Mouse (Mus musculus): ENCODE results near the gene Ms4a15. TPM values are rescaled to one million over a fixed set of nuclear protein-coding genes. Genes with fewer than 3 reads are reported as not detected.

The Ms4a15 gene
- total and polyA plus RNA-seq, 3 experiments: not detected

DNA sequence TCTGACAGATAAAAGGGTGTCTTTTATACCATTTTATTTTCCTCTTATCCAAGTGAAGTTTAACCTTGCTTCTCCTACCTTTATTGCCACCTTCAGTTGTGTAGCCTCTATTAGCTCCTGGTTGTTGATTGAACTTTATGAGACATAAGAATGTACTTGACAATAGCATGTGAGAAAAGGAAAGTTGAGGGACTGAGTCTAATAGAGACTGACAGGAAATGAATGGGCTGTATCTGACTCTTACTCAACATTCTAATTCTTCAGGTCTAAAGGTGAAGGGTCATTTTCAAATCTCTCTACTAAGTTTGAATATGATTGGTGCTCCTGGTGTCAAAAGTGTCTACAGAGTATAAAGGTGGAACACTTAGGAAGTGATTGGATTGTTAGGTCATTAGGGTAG lies 29.3 kb upstream of the Ms4a15 start:
- no peak overlapping the region for H3K4me3 ChIP-seq (ENCODE audit: control insufficient read depth in 1 of 2, insufficient read depth in 1 of 2, low read depth in 2 of 2, low read length in 2 of 2)
- H3K27ac ChIP-seq (ENCODE audit: control insufficient read depth, low read depth, low read length): no peak overlapping the region
- no peak for DNase-seq (ENCODE audit: low read depth, low spot score)
- H3K36me3 ChIP-seq (ENCODE audit: control insufficient read depth in 1 of 2, insufficient read depth in 2 of 2, low read length in 2 of 2): no peaks in the 10 kb centered on the region
- no peaks in the 10 kb centered on the region for H3K79me2 ChIP-seq (ENCODE audit: control insufficient read depth, insufficient read depth, low read length, poor library complexity)
- no peaks in the 10 kb centered on the region for H3K4me1 ChIP-seq (ENCODE audit: control insufficient read depth in 1 of 2, insufficient read depth in 2 of 2, low read length in 2 of 2)
- no peak overlapping the region for H3K9ac ChIP-seq (ENCODE audit: control insufficient read depth, low read depth, low read length, poor library complexity, severe bottlenecking)
- no peaks in the 10 kb centered on the region for H3K9me3 ChIP-seq (replicated peaks; ENCODE audit: insufficient read depth, low read length)
- no peak for TF ChIP-seq TBP (IDR thresholded peaks at IDR 0.05; ENCODE audit: low read depth, low read length)
- no peak for TF ChIP-seq JUND (IDR thresholded peaks at IDR 0.05; ENCODE audit: low read depth, low read length)
- TF ChIP-seq GATA1 (IDR thresholded peaks at IDR 0.05; ENCODE audit: low read depth, low read length): no peak
- no peak for TF ChIP-seq MEF2A (IDR thresholded peaks at IDR 0.05; ENCODE audit: extremely low read depth, insufficient replicate concordance, low read depth, low read length, poor library complexity, severe bottlenecking)
- TF ChIP-seq USF2 (IDR thresholded peaks at IDR 0.05; ENCODE audit: borderline replicate concordance in 1 of 2, insufficient read depth in 1 of 2, low read depth in 1 of 2, low read length in 2 of 2): no peak
- no peaks in the 10 kb centered on the region; a peak in 1 of 4 replicates for H3K27me3 ChIP-seq (ENCODE audit: control insufficient read depth in 1 of 2, insufficient read depth in 2 of 2, low read length in 2 of 2)

DNA sequence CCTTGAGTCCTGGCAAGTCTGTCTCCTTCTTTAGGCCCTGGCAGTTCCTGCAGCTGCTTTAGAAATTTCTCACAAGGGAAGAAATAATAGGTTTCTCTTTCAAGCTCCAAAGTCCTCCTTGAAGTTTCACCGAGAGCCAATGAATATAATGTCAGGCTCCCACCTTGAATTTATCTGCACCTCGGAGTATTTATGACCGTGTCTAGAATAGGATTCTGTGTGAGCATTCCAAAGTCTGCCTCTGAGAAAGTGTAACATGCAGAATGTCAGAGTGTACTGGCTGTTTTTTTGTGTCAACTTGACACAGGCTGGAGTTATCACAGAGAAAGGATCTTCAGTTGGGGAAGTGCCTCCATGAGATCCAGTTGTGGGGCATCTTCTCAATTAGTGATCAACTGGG lies 24.8 kb upstream of the Ms4a15 start, which contains the start of gene Ms4a18:
TSS of gene Ms4a18 (minus strand) at position 141 of the 400 bp plus-strand sequence.
- H3K4me1 ChIP-seq (ENCODE audit: control insufficient read depth in 1 of 2, insufficient read depth in 2 of 2, low read length in 2 of 2): no peaks in the 10 kb centered on the region
- H3K36me3 ChIP-seq (ENCODE audit: control insufficient read depth in 1 of 2, insufficient read depth in 2 of 2, low read length in 2 of 2): no peaks in the 10 kb centered on the region
- no peak for DNase-seq (ENCODE audit: low read depth, low spot score)
- H3K27me3 ChIP-seq (ENCODE audit: control insufficient read depth in 1 of 2, insufficient read depth in 2 of 2, low read length in 2 of 2): no peaks in the 10 kb centered on the region; a peak in 1 of 4 replicates
- H3K27ac ChIP-seq (ENCODE audit: control insufficient read depth, low read depth, low read length): no peak within 1 kb of the TSS
- H3K4me3 ChIP-seq (ENCODE audit: control insufficient read depth in 1 of 2, insufficient read depth in 1 of 2, low read depth in 2 of 2, low read length in 2 of 2): no peak within 1 kb of the TSS
- no peaks in the 10 kb centered on the region for H3K79me2 ChIP-seq (ENCODE audit: control insufficient read depth, insufficient read depth, low read length, poor library complexity)
- no peak for TF ChIP-seq TBP (IDR thresholded peaks at IDR 0.05; ENCODE audit: low read depth, low read length)
- no peak for TF ChIP-seq RAD21 (IDR thresholded peaks at IDR 0.05; ENCODE audit: low read depth, low read length)
- no peak for TF ChIP-seq ZC3H11A (IDR thresholded peaks at IDR 0.05; ENCODE audit: low read depth, low read length)
- no peak for TF ChIP-seq MAX (IDR thresholded peaks at IDR 0.05; ENCODE audit: low read length)
- TF ChIP-seq MYC (IDR thresholded peaks at IDR 0.05; ENCODE audit: low read depth, low read length): no peak
- no peak for TF ChIP-seq HCFC1 (IDR thresholded peaks at IDR 0.05; ENCODE audit: low read depth, low read length)
- TF ChIP-seq NRF1 (IDR thresholded peaks at IDR 0.05; ENCODE audit: insufficient read depth, low read depth, low read length, poor library complexity, severe bottlenecking): no peak
- TF ChIP-seq MEF2A (IDR thresholded peaks at IDR 0.05; ENCODE audit: extremely low read depth, insufficient replicate concordance, low read depth, low read length, poor library complexity, severe bottlenecking): no peak
- no peak for TF ChIP-seq POLR2A (IDR thresholded peaks at IDR 0.05; ENCODE audit: control insufficient read depth in 1 of 2, insufficient read depth in 1 of 2, low read depth in 1 of 2, low read length in 2 of 2, poor library complexity in 1 of 2)
- TF ChIP-seq POLR2AphosphoS5 (IDR thresholded peaks at IDR 0.05; ENCODE audit: borderline replicate concordance, low read depth, low read length): no peak
- TF ChIP-seq POLR2AphosphoS2 (IDR thresholded peaks at IDR 0.05; ENCODE audit: low read length): no peak
- no peak for TF ChIP-seq GABPA (IDR thresholded peaks at IDR 0.05; ENCODE audit: low read depth, low read length)
- TF ChIP-seq BHLHE40 (IDR thresholded peaks at IDR 0.05; ENCODE audit: borderline replicate concordance, low read depth, low read length): no peak
- no peaks in the 10 kb centered on the region for H3K9me3 ChIP-seq (replicated peaks; ENCODE audit: insufficient read depth, low read length)
- H3K9ac ChIP-seq (ENCODE audit: control insufficient read depth, low read depth, low read length, poor library complexity, severe bottlenecking): no peak within 1 kb of the TSS
